Mouse (Mus musculus) 3T3-L1 (cell line): ENCODE results near the gene Pi4ka.
A peak's percentile ranks its signal among the peaks of the same experiment; 100 is the strongest.

Experiments
- DNase-seq: peaks from one replicate; pipeline ENCODE4 v3.0.0-alpha.2; 2015; ENCODE audit warnings: low read depth, low spot score

Gene Pi4ka

GRCm38 (mm10) chr16:17275721-17276120, 130.4 kb downstream of the Pi4ka start, which contains the start of gene Tmem191c:
Gene Tmem191c (plus strand): TSS chr16:17276077.
- DNase-seq: no peak

GRCm38 (mm10) chr16:17271856-17272255, 134.3 kb downstream of the Pi4ka start:
- DNase-seq: no peak

- peak; percentile 51 for DNase-seq
Measured at GRCm38 (mm10) chr16:17271124-17271523, 135.0 kb downstream of the Pi4ka start.

DNA sequence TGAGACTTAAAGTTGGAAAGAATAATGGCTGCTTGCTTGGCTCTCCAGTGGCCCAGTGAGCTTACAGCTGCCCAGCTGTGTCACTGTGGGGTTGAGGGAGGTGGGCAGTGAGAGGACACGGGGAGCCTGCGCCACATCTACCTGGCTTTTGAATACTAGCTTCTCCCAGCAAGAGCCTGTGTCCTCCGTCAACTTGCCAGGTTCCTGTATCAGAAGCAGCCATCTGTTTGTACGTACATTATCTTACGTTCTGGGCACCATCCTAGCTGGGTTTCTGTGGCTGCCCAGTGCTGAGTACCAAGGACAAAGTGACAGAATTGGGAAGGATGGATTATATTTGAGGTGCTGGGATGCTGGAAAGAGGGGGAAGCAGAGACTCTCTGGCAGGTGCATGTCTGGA, 136.2 kb downstream of the Pi4ka start:
- DNase-seq: no peak

DNA sequence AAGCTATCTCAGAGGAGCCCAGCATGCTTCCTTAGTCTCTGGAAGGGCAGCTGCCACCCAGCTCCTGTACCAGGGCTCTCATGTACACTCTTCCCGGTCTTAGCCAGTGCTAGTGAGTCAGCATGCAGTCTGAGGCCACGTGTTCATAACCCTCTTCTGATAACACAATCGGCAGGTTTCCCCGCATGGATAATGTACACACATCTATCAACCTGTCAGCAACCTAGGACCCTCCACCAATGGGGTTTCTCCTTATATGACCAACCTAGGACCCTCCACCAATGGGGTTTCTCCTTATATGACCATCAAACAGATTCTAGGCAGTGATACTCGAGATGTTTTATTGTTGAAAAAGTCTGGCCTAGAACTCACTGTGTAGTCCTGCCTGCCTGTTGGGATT, 138.2 kb downstream of the Pi4ka start:
- DNase-seq: no peak

DNA sequence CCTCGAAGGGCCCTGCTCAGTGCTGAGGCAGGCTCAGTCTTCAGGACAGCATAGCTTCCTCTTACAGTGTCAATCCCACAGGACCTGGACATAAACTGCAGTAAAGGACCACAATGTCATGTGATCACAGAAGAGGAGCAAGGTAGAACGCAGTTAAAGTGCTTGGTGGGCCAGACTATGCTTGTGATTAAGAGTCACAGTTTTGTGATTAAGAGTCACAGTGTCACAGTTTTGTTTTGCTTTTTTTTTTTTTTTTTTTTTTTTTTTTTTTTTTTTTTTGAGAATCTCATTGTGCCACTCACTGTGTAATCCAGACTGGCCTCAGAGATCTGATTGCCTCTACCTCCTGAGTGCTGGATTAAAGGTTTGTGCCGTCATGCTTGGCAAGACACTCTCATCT, 140.0 kb downstream of the Pi4ka start:
- no peak for DNase-seq

DNA sequence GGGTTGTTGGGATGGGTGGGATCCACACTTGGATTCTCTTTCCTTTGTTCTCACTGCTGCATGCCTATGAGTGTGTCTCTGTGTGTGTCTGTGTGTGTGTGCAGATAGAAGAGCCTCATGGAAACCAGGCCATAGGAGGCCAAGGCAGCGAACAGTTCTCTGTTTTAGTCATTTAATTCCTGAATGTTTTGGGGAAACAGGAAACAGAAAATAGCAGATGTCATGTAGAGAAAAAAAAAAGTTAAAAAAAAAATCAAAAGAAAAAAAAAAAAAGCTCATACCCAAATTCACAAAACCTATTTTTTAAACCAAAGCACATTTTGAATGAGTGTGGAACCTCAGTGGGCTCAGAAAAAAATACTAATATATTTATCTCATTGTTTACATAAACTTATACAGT, 144.8 kb downstream of the Pi4ka start:
- no peak for DNase-seq

- DNase-seq: no peak
Measured at GRCm38 (mm10) chr16:17258917-17259316, 147.2 kb downstream of the Pi4ka start.

DNA sequence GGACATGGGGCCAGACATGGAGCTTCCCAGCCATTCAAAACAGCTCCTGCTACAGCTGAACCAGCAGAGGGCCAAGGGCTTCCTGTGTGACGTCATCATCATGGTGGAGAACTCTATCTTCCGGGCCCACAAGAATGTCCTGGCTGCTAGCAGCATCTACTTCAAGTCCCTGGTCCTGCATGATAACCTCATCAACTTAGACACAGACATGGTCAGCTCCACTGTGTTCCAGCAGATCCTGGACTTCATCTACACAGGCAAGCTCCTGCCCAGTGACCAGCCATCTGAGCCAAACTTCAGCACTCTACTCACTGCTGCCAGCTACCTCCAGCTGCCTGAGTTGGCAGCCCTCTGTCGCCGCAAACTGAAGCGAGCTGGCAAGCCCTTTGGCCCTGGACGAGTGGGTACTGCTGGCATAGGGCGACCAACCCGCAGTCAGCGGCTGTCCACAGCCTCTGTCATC, 148.7 kb downstream of the Pi4ka start:
- no peak for DNase-seq

DNA sequence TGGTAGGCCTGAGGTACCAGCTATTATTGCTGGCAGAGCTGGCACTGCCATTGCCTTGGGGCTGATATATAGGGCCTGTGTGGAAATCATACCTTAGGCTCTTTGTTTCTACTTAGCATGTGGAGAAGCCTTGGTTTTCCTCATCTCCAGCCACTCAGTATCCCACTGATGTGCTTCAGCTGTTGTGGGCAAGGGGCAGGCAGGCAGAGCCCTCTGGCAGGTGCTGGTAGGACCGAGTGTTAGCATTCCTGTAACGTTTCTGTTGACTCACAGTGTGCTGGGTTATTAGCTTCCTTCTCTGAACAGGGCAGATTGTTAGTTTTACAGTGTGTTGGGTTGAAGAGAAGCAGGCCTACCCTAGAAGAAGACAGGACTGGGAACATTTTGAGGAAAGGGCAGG, 150.8 kb downstream of the Pi4ka start:
- no peak for DNase-seq

- no peak for DNase-seq
Measured at GRCm38 (mm10) chr16:17254005-17254597, 152.0 kb downstream of the Pi4ka start.

DNA sequence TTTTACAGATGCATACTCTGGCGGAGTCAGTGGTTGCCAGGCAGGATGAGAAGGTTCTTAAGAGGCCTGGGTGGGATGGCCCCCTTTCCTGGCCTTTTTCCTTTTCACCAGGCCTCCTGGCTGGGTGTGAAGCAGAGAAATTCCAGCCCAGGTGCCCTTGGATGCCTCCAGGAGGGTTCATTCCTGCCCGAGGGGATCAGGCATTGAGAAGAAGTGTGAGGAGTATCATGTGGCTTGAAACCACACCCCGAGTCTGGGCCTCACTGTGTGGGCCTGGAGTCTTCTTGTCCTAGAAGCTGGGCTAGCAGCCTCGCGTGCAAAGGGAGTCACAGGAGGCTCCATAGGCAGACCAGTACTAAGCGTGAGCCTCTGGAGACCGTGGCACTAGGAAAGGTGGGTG, 153.3 kb downstream of the Pi4ka start:
- DNase-seq: no peak

DNA sequence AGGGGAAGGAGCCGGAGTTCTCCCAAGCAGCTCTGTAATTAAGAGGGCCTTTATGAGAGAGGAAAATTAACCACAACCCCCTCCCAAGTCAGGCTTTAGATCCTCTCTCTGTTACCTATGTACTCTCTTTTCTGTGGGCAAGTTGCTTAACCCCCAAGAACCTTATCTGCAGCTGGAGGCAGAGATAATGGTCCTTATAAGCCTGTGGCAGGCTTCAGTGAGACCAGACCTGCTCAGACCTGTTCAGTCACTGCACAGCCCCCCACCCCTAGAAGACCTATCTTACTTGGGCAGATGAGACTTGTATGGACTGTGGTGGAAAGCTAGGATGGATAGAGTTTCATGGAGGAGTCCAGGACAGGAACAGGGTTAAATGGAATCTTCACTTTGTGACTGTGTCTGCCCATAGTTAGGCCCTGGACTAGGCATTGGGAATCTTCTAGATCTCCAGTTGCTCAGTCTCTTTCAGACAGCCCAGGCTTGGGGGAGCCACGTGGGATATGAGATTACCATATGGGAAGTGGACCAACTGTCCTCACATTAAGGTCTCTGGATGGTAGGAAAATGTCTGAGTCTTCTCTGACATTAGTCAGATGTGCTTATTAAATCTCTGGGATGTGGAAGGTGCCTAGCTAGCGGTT, 153.9 kb downstream of the Pi4ka start:
- DNase-seq: no peak

DNA sequence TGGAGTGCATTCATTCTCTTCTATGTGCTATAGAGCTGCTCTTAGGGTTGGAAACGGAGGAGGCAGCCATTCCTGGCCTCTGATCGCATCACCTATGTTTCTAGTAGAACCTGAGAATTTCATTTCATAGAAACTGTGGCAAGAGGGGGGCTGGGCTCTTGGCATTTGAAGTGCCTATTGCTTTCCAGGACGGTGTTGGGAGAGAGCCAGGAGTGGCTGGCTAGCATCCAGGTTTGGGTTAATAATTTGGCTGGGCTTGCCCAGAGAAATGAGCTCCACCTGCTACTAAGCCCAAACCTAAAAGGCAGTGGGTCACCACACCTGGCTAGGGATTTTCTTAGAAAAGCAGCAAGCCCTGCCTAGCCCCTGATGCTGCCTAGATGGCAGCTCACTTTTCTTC, 154.6 kb downstream of the Pi4ka start:
- no peak for DNase-seq

DNA sequence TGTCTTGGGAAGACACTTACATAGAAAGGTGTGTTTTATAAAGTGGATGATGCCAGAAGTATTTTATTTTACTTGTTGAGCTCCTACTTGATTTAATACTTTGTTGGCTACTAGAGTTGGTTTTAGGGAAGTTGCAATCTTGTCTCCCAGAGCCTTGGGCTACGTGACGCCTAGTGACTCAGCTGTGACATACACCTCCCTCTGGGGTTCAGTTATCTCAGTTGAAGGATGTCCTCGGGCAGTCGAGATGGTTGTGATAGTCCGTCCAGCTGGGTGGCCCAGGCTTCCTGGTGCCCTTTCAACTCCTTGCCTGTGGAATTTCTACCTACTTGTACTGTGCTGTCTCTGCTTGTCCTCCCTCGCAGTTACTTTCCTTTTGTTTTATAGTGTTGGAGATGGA, 157.0 kb downstream of the Pi4ka start:
- DNase-seq: peak; percentile 79

- DNase-seq: no peak
Measured at GRCm38 (mm10) chr16:17247727-17248126, 158.4 kb downstream of the Pi4ka start.

GRCm38 (mm10) chr16:17244996-17245395, 161.1 kb downstream of the Pi4ka start:
- no peak for DNase-seq

GRCm38 (mm10) chr16:17243731-17244130, 162.4 kb downstream of the Pi4ka start:
- DNase-seq: no peak

DNA sequence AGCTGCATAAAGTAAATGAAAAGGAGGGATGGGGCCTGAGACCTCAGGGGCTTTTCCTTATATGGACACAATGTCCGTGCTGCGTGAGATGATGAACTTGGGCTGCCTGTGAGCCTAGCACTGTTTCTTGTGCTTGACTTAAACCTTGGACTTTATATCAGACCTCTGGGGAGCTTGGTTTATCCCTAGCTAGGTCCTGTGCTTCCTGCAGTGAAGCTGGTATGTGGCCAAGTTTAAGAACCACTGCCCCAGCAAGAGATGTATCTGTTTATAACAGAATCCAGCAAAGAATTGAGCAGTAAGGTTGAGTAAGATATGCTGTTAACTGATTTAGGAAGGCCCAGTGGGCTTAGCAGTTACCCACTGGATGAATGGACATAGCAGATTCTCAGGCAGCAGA, 166.7 kb downstream of the Pi4ka start:
- DNase-seq: no peak

DNA sequence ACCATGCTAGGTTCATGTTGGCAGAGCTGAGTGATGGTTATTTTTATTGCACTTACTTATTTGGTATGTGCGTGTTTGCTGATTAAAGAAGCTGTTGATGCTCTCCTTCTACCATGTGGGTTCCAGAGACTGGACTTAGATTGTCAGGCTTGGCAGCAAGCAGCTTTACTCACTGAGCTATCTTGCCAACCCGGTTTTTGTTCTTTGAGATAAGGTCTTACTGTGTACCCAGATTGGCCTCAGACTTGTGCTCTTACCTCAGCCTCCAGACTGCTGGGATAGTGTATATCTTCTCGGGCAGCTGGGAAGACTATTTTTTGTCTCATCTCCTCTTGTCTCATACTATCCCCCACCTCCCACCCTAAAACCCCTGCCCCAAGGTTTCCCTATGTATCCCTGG, 168.5 kb downstream of the Pi4ka start:
- DNase-seq: no peak

GRCm38 (mm10) chr16:17234916-17235665, 171.0 kb downstream of the Pi4ka start:
- DNase-seq: peak; percentile 91

GRCm38 (mm10) chr16:17234499-17234895, 171.6 kb downstream of the Pi4ka start:
- DNase-seq: peak; percentile 84
